Mouse (Mus musculus): Measurements from ENCODE around the gene Sema3b. TPM values are rescaled to one million over a fixed set of nuclear protein-coding genes. Genes with fewer than 3 reads are reported as not detected.
"Not testable (repeated sequence)": the region's sequence is repeated elsewhere in the genome, so short reads cannot be mapped to it uniquely, and the experiment has no call there.

Sema3b gene
- polyA plus RNA-seq, 1 experiment: not detected

GRCm38 (mm10) chr9:107571534-107572326 is 37.3 kb downstream of the Sema3b start:
- no peak overlapping the region for H3K27ac ChIP-seq (ENCODE audit: insufficient read depth, low read depth, low read length)
- 94% methylated on average over 22 of the region's 22 CpGs for WGBS
- TF ChIP-seq CTCF (IDR thresholded peaks at IDR 0.05; ENCODE audit: insufficient read depth, low read depth, low read length) (no peak), POLR2A (IDR thresholded peaks at IDR 0.05; ENCODE audit: insufficient read depth, low read depth, low read length) (no peak)
- H3K4me1 ChIP-seq (ENCODE audit: control insufficient read depth, insufficient read depth, low read length): peaks cover 31% of the 10 kb centered on the region
- H3K4me3 ChIP-seq (ENCODE audit: insufficient read depth, low read depth, low read length): no peak overlapping the region

GRCm38 (mm10) chr9:107570845-107571244 is 38.2 kb downstream of the Sema3b start:
- Histone ChIP-seq H3K27ac (ENCODE audit: insufficient read depth, low read depth, low read length) (no peak overlapping the region), H3K4me3 (ENCODE audit: insufficient read depth, low read depth, low read length) (no peak overlapping the region), H3K4me1 (ENCODE audit: control insufficient read depth, insufficient read depth, low read length) (peaks cover 31% of the 10 kb centered on the region)
- TF ChIP-seq CTCF (IDR thresholded peaks at IDR 0.05; ENCODE audit: insufficient read depth, low read depth, low read length) (no peak), POLR2A (IDR thresholded peaks at IDR 0.05; ENCODE audit: insufficient read depth, low read depth, low read length) (no peak)
- 92% methylated on average over 21 of the region's 21 CpGs for whole genome bisulfite sequencing

- 46% methylated on average over 13 of the region's 13 CpGs for WGBS
- TF ChIP-seq CTCF (IDR thresholded peaks at IDR 0.05; ENCODE audit: insufficient read depth, low read depth, low read length) (no peak), POLR2A (IDR thresholded peaks at IDR 0.05; ENCODE audit: insufficient read depth, low read depth, low read length) (no peak)
- Histone ChIP-seq H3K27ac (ENCODE audit: insufficient read depth, low read depth, low read length) (no peak overlapping the region), H3K4me3 (ENCODE audit: insufficient read depth, low read depth, low read length) (peak overlapping the region; percentile 30), H3K4me1 (ENCODE audit: control insufficient read depth, insufficient read depth, low read length) (peaks cover 31% of the 10 kb centered on the region)
These were observed 39.0 kb downstream of the Sema3b start for GRCm38 (mm10) chr9:107570016-107570415.

- H3K4me3 ChIP-seq (ENCODE audit: insufficient read depth, low read depth, low read length): peak overlapping the region; percentile 84
- TF ChIP-seq POLR2A (IDR thresholded peaks at IDR 0.05; ENCODE audit: insufficient read depth, low read depth, low read length) (no peak), CTCF (IDR thresholded peaks at IDR 0.05; ENCODE audit: insufficient read depth, low read depth, low read length) (no peak)
- WGBS: under 1% methylated on average over 23 of the region's 23 CpGs
- peak overlapping the region; percentile 59; the same call in 1 of the 2 replicates for H3K27ac ChIP-seq (ENCODE audit: insufficient read depth, low read depth, low read length)
- peaks cover 33% of the 10 kb centered on the region for H3K4me1 ChIP-seq (ENCODE audit: control insufficient read depth, insufficient read depth, low read length)
These were observed 39.8 kb downstream of the Sema3b start for GRCm38 (mm10) chr9:107569270-107569669.

GRCm38 (mm10) chr9:107568331-107569261 is 40.4 kb downstream of the Sema3b start:
- H3K4me3 ChIP-seq (ENCODE audit: insufficient read depth, low read depth, low read length): peak overlapping the region; percentile 84
- peaks cover 37% of the 10 kb centered on the region for H3K4me1 ChIP-seq (ENCODE audit: control insufficient read depth, insufficient read depth, low read length)
- WGBS: under 1% methylated on average over 41 of the region's 41 CpGs
- H3K27ac ChIP-seq (ENCODE audit: insufficient read depth, low read depth, low read length): peak overlapping the region; percentile 89
- TF ChIP-seq POLR2A (IDR thresholded peaks at IDR 0.05; ENCODE audit: insufficient read depth, low read depth, low read length) (0 out of 2 replicates have a peak, but pooled peaks have one; percentile 30), CTCF (IDR thresholded peaks at IDR 0.05; ENCODE audit: insufficient read depth, low read depth, low read length) (no peak)

- WGBS: 28% methylated on average over 18 of the region's 18 CpGs
- peaks cover 37% of the 10 kb centered on the region for H3K4me1 ChIP-seq (ENCODE audit: control insufficient read depth, insufficient read depth, low read length)
- peak within 1 kb of the TSS; percentile 84 for H3K4me3 ChIP-seq (ENCODE audit: insufficient read depth, low read depth, low read length)
- H3K27ac ChIP-seq (ENCODE audit: insufficient read depth, low read depth, low read length): peak within 1 kb of the TSS; percentile 89
- TF ChIP-seq CTCF (IDR thresholded peaks at IDR 0.05; ENCODE audit: insufficient read depth, low read depth, low read length) (no peak), POLR2A (IDR thresholded peaks at IDR 0.05; ENCODE audit: insufficient read depth, low read depth, low read length) (no peak)
These were observed 41.2 kb downstream of the Sema3b start, which contains the start of gene Hyal2 for GRCm38 (mm10) chr9:107567702-107568319. TSS of gene Hyal2 (plus strand) at chr9:107567945.

- TF ChIP-seq POLR2A (IDR thresholded peaks at IDR 0.05; ENCODE audit: insufficient read depth, low read depth, low read length) (no peak), CTCF (IDR thresholded peaks at IDR 0.05; ENCODE audit: insufficient read depth, low read depth, low read length) (no peak)
- no peak overlapping the region for H3K4me3 ChIP-seq (ENCODE audit: insufficient read depth, low read depth, low read length)
- H3K4me1 ChIP-seq (ENCODE audit: control insufficient read depth, insufficient read depth, low read length): peaks cover 37% of the 10 kb centered on the region
- 74% methylated on average over 3 of the region's 3 CpGs for WGBS
- H3K27ac ChIP-seq (ENCODE audit: insufficient read depth, low read depth, low read length): no peak overlapping the region
These were observed 42.2 kb downstream of the Sema3b start for GRCm38 (mm10) chr9:107566855-107567254.

GRCm38 (mm10) chr9:107566041-107566709 is 42.9 kb downstream of the Sema3b start:
- TF ChIP-seq CTCF (IDR thresholded peaks at IDR 0.05; ENCODE audit: insufficient read depth, low read depth, low read length): no peak; the same call in 1 of the 2 replicates
- TF ChIP-seq POLR2A (IDR thresholded peaks at IDR 0.05; ENCODE audit: insufficient read depth, low read depth, low read length): no peak
- Histone ChIP-seq H3K4me3 (ENCODE audit: insufficient read depth, low read depth, low read length) (no peak overlapping the region), H3K27ac (ENCODE audit: insufficient read depth, low read depth, low read length) (no peak overlapping the region), H3K4me1 (ENCODE audit: control insufficient read depth, insufficient read depth, low read length) (peaks cover 32% of the 10 kb centered on the region)
- 58% methylated on average over 15 of the region's 15 CpGs for WGBS

GRCm38 (mm10) chr9:107565556-107565955 is 43.5 kb downstream of the Sema3b start:
- peaks cover 26% of the 10 kb centered on the region for H3K4me1 ChIP-seq (ENCODE audit: control insufficient read depth, insufficient read depth, low read length)
- 49% methylated on average over 5 of the region's 5 CpGs for WGBS
- H3K4me3 ChIP-seq (ENCODE audit: insufficient read depth, low read depth, low read length); H3K27ac ChIP-seq (ENCODE audit: insufficient read depth, low read depth, low read length): not testable (repeated sequence)

Measured in olfactory bulb, adult 2 months (tissue).